In genomic region chr2:118448181-118448580, GRCm38 (mm10) we compare ENCODE assay signal across 16 mouse cellular contexts. TPM values are rescaled to one million over a fixed set of nuclear protein-coding genes. Genes with fewer than 3 reads are reported as not detected.
A peak's percentile ranks its signal among the peaks of the same experiment; 100 is the strongest.
DNase-seq lines count a peak whose midpoint lies in the region.
"Had no signal": no experiment of that assay in that cellular context is flagged by ENCODE, and none has a peak within 500 bp of the region (broad histone marks: within the 10 kb centered on the region; RNA-seq: fewer than 3 reads in every experiment).

No protein-coding gene starts in this region.

- DNase-seq in layer of hippocampus, adult 18-20 months (ENCODE audit: low spot score in 2 of 2): peak; percentile 46 to 56
- no peak for DNase-seq in layer of hippocampus, postnatal 10 days (ENCODE audit: low spot score in 2 of 2)
- DNase-seq in right cerebral cortex, adult 2 months (ENCODE audit: low spot score in 2 of 2): peak; percentile 77 to 79
- no peak for DNase-seq in right cerebral cortex, postnatal 10 days (ENCODE audit: low spot score in 2 of 2)
- peak; percentile 42 to 94 for DNase-seq in left cerebral cortex, postnatal 25 days (ENCODE audit: low spot score in 2 of 2)
- DNase-seq in adrenal gland, postnatal 4 days (ENCODE audit: low spot score in 2 of 2): no peak
- no peak for DNase-seq in B cell, adult 2 months
- DNase-seq: cerebellum, postnatal 14 days; embryo, embryonic 11 days; gastrocnemius, postnatal 10 days; heart, adult 18-20 months; liver; lung, adult 2 months; lung, postnatal 36 days; spleen, adult 18-20 months; thymus, adult 2 months had no signal

- intact Hi-C loops in left cerebral cortex, postnatal 25 days (cut with DNase I): no loop called here

RNA-seq across cellular contexts. Expression of gene Srp14, which starts 31.3 kb away (rescaled TPM):
- total RNA-seq in layer of hippocampus, adult 18-20 months (2021): 100 to 1,000 TPM; 184 to 191 TPM
- total RNA-seq in layer of hippocampus, postnatal 10 days (2021): 100 to 1,000 TPM; 171 to 194 TPM
- 100 to 1,000 TPM; 153 to 154 TPM for total RNA-seq in left cerebral cortex, postnatal 25 days (2021)
- 100 to 1,000 TPM; 143 to 152 TPM for total RNA-seq in adrenal gland, postnatal 4 days (2021)

RNA-seq across cellular contexts. Expression of gene Eif2ak4, which starts 59.8 kb away (rescaled TPM):
- 10 to 100 TPM; 20.7 to 22.1 TPM for total RNA-seq in layer of hippocampus, adult 18-20 months (2021)
- 10 to 100 TPM; 24.6 to 28.1 TPM for total RNA-seq in layer of hippocampus, postnatal 10 days (2021)
- 10 to 100 TPM; 20.2 to 21.2 TPM for total RNA-seq in left cerebral cortex, postnatal 25 days (2021)
- total RNA-seq in adrenal gland, postnatal 4 days (2021): 10 to 100 TPM; 25.1 to 29.5 TPM

Comparison
In these comparisons a context has a peak if more than half of its experiments do, and no peak if none do; other contexts are left out.
1. DNase-seq: peak in layer of hippocampus, adult 18-20 months (2 of 2), right cerebral cortex, adult 2 months (2 of 2) and left cerebral cortex, postnatal 25 days (2 of 2); none in layer of hippocampus, postnatal 10 days (0 of 2), right cerebral cortex, postnatal 10 days (0 of 2), adrenal gland, postnatal 4 days (0 of 2) and B cell, adult 2 months (0 of 2).